Mouse (Mus musculus) kidney, adult 2 months (tissue): ENCODE measurements around the gene Qrich2. TPM values are rescaled to one million over a fixed set of nuclear protein-coding genes. Genes with fewer than 3 reads are reported as not detected.

ENCODE experiments used
- DNase-seq: peaks from one replicate; pipeline ENCODE4 v3.0.0; 2021
- H3K27ac ChIP-seq: fragments of 200-500 bp; 2 replicates; pipeline ENCODE4 v1.5.1; 2012; ENCODE audit warnings: low read depth, low read length, control low read depth, inconsistent platforms; ENCODE audit not compliant: insufficient read depth
- H3K27me3 ChIP-seq: fragments of 200-500 bp; replicated peaks from 2 replicates; pipeline ENCODE4 v1.6.1; 2012; ENCODE audit warnings: mild to moderate bottlenecking, moderate library complexity, low read length, inconsistent platforms; ENCODE audit not compliant: control insufficient read depth, insufficient read depth
- H3K36me3 ChIP-seq: fragments of 200-500 bp; 2 replicates; pipeline ENCODE4 v1.6.1; 2012; ENCODE audit warnings: mild to moderate bottlenecking, moderate library complexity, low read length, inconsistent platforms; ENCODE audit not compliant: control insufficient read depth, insufficient read depth
- H3K4me1 ChIP-seq: fragments of 200-500 bp; 2 replicates; pipeline ENCODE4 v1.6.1; 2011; ENCODE audit warnings: low read length; ENCODE audit not compliant: control insufficient read depth, insufficient read depth
- H3K4me3 ChIP-seq: fragments of 200-500 bp; 2 replicates; pipeline ENCODE4 v1.5.1; 2011; ENCODE audit warnings: mild to moderate bottlenecking, low read depth, low read length, control low read depth; ENCODE audit not compliant: insufficient read depth
- CTCF ChIP-seq: fragments of 200-500 bp; conservative IDR thresholded peaks from 2 replicates; pipeline ENCODE4 v1.5.1; 2011; ENCODE audit warnings: low read depth, mild to moderate bottlenecking, control low read depth, low read length, moderate library complexity, mixed read lengths; ENCODE audit not compliant: insufficient read depth, insufficient read length
- POLR2A ChIP-seq: fragments of 200-500 bp; IDR thresholded peaks from one replicate; pipeline ENCODE4 v1.6.1; 2011; ENCODE audit warnings: low read depth, low read length, control low read depth
- WGBS: fragments of 180-500 bp; shearing (Covaris S2); methylation state at CpG from one replicate; pipeline ENCODE4 v1.1.7; 2018; 5-methylcytosine and 5-hydroxymethylcytosine counted together
- polyA plus RNA-seq: library from polyadenylated mRNA; depleted of rRNA; stranded (reverse); fragments of >200 nt; gene quantifications from 2 replicates; pipeline ENCODE4 v1.2.3, GENCODE M21; 2012

Qrich2 gene
- polyA plus RNA-seq, 1 experiment, result 0.08 TPM

- peak; percentile 100 for DNase-seq
- no peaks in the 10 kb centered on the region for H3K27me3 ChIP-seq
- no peaks in the 10 kb centered on the region; the same call in 1 of the 2 replicates for H3K36me3 ChIP-seq
- H3K27ac ChIP-seq, result peak within 1 kb of the TSS; percentile 97
- H3K4me3 ChIP-seq, result peak within 1 kb of the TSS; percentile 95
- TF ChIP-seq CTCF (no peak), POLR2A (peak; percentile 45)
- peaks cover 39% of the 10 kb centered on the region for H3K4me1 ChIP-seq
- 2% methylated on average over 66 of the region's 66 CpGs for WGBS
Measured at GRCm38 (mm10) chr11:116433356-116434286, 32.4 kb downstream of the Qrich2 start, which contains the start of gene Ubald2. Ubald2 (plus strand) TSS chr11:116434094.

GRCm38 (mm10) chr11:116432593-116433355, 33.3 kb downstream of the Qrich2 start:
- TF ChIP-seq CTCF (no peak), POLR2A (no peak)
- H3K4me1 ChIP-seq, result peaks cover 42% of the 10 kb centered on the region
- H3K27ac ChIP-seq, result no peak overlapping the region

GRCm38 (mm10) chr11:116432127-116432526, 33.9 kb downstream of the Qrich2 start:
- H3K4me3 ChIP-seq, result no peak overlapping the region
- TF ChIP-seq CTCF, result no peak
- no peak for TF ChIP-seq POLR2A
- H3K27ac ChIP-seq, result no peak overlapping the region
- 60% methylated on average over 6 of the region's 6 CpGs for WGBS
- peaks cover 38% of the 10 kb centered on the region for H3K4me1 ChIP-seq
- no peaks in the 10 kb centered on the region; the same call in 1 of the 2 replicates for H3K36me3 ChIP-seq
- no peaks in the 10 kb centered on the region for H3K27me3 ChIP-seq
- DNase-seq, result no peak

More at GRCm38 (mm10) chr11:116432593-116433355, 33.3 kb downstream of the Qrich2 start:
- no peaks in the 10 kb centered on the region; the same call in 1 of the 2 replicates for H3K36me3 ChIP-seq
- no peaks in the 10 kb centered on the region for H3K27me3 ChIP-seq
- no peak overlapping the region for H3K4me3 ChIP-seq
- 66% methylated on average over 8 of the region's 8 CpGs for WGBS
- DNase-seq, result no peak

GRCm38 (mm10) chr11:116431428-116432077, 34.5 kb downstream of the Qrich2 start:
- DNase-seq, result peak; percentile 81
- WGBS, result 34% methylated on average over 11 of the region's 11 CpGs
- peak overlapping the region; percentile 65; the same call in 1 of the 2 replicates for H3K27ac ChIP-seq
- H3K27me3 ChIP-seq, result no peaks in the 10 kb centered on the region
- H3K36me3 ChIP-seq, result no peaks in the 10 kb centered on the region; the same call in 1 of the 2 replicates
- no peak for TF ChIP-seq POLR2A
- no peak for TF ChIP-seq CTCF
- peaks cover 32% of the 10 kb centered on the region for H3K4me1 ChIP-seq
- 0 out of 2 replicates have a peak overlapping the region, but pooled peaks have one; percentile 11 for H3K4me3 ChIP-seq

GRCm38 (mm10) chr11:116430723-116431427, 35.2 kb downstream of the Qrich2 start:
- Histone ChIP-seq H3K27me3 (no peaks in the 10 kb centered on the region), H3K4me1 (peaks cover 25% of the 10 kb centered on the region), H3K27ac (peak overlapping the region; percentile 65; the same call in 1 of the 2 replicates), H3K4me3 (0 out of 2 replicates have a peak overlapping the region, but pooled peaks have one; percentile 11), H3K36me3 (no peaks in the 10 kb centered on the region; the same call in 1 of the 2 replicates)
- DNase-seq, result no peak
- WGBS, result 43% methylated on average over 22 of the region's 22 CpGs
- TF ChIP-seq POLR2A (no peak), CTCF (no peak)
